Mouse (Mus musculus): ENCODE data around the gene Nudt7. TPM values are rescaled to one million over a fixed set of nuclear protein-coding genes. Genes with fewer than 3 reads are reported as not detected.
A peak's percentile ranks its signal among the peaks of the same experiment; 100 is the strongest.

The Nudt7 gene
- total RNA-seq (2017): 5.1 to 21.5 TPM (median 12.7 TPM) in 3 replicates

DNA sequence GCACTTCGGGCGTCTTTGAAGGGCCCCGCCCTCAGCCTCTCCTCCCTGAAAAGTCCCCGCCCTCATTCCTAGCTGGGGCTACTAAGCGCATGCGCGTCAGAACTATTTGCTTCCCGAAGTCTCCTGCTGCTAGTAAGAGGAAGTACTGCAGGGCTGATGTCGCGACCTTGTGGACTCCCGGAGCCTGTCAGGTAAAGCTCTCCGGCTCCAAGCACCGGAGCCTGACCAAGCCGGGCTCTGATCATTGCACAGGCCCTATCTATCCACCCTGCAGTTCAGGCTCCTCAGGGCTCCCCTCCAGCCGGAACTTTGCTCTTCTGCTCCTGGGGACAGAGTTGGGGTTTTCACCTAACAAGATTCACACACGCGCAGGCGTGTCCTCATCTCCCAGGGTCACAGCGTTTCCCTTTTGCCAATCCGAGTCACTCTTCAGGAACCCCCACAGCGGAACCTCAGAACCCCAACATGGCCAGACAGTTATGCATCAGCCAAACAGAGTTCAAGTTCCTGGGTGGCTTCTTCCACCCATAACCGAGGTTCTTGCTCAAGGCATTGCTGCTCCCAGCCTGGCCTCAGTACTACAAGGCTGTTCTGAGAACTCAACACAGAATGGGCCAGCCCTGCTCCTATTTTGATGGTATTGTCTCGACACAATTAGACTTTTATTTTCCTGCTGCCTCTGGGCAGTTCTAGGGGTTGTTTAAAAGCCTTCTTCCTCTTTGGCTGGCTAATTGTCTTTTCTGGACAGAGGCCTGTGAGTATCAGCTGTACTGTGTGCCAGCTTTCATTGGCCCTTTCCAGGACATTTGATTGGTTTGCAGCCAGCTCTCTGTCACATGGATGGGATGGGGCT is at the start of gene Nudt7:
TSS of gene Nudt7 (plus strand) at position 48 of the 853 bp plus-strand sequence.
- ATAC-seq (replicated peaks; ENCODE audit: insufficient number of reproducible peaks, low FRiP score, low TSS enrichment, poor library complexity, severe bottlenecking): peak; percentile 81

DNA sequence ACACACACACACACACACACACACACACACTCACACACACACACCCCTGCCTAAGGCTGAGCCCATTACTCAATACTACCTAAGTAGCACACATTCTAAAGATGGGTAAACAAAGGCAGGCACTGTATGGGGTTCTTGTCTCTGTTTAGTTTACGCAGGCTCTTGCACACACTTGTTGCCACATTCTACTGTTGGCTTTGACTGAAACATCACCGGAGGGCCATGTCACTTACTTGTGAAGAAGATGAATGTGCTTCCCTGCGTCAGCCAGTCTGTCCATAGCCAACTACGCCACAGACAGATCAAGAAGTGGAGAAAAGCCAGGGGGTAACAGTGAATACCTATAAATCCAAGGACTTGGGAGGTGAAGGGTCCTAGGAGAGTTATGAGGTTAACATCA is 45.4 kb upstream of the Nudt7 start:
- ATAC-seq (replicated peaks; ENCODE audit: insufficient number of reproducible peaks, low FRiP score, low TSS enrichment, poor library complexity, severe bottlenecking): no peak

DNA sequence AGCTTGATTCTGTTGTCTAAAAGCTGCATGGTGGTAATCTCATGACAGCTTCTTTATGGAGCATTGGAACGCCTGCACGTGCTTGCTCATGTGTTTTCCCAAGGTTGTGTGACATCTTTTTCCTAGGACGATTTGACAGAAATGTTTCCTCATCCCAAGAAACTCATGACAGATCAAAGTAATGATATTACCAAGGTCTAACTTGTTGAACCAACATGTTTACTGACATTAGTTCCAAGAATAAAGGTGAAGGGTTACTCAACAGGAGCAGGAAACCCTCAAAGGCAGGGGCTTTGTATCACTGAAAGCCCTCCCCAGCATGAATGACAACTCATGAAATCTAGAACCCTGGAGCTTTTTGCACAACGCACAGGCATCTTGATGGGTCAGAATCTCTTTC is 42.6 kb upstream of the Nudt7 start:
- no peak for ATAC-seq (replicated peaks; ENCODE audit: insufficient number of reproducible peaks, low FRiP score, low TSS enrichment, poor library complexity, severe bottlenecking)

DNA sequence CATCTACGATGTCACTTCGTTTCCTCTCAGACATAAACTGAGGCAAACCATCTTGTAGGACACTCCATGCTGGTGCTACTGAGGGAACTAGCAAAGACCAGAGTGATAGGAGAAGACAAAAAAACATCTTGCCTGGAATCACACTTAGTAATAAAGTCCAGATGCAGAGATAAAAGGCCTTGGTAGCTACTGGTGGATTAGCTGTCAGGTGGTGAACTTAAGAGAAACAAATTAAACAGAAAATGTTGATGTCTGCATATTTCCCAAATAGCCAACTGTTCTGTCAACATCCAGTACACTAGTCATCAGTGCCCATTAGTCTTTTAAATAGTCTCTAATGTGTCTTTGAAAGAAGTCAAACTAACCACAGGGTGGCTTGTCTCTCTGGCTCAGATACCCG is 40.0 kb upstream of the Nudt7 start:
- ATAC-seq (replicated peaks; ENCODE audit: insufficient number of reproducible peaks, low FRiP score, low TSS enrichment, poor library complexity, severe bottlenecking): no peak

DNA sequence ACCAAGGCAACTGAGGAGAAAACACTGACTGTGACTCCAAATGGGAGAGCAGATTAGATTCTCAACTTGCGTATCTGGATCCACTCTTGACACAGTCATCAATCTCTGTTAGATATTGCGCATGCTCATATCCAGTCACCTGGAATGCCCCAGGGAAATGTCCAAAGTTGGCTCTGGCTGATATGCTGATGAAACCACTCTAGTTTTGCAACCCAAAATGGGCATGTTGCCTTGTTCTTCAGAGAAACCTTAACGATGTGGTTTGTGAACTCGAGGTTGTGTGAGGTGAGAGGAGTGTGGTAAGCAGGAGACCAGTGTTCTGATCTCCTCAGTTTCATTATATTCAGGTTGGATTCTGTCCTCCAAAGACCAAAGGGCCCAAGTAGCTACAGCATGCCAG is 38.8 kb upstream of the Nudt7 start:
- no peak for ATAC-seq (replicated peaks; ENCODE audit: insufficient number of reproducible peaks, low FRiP score, low TSS enrichment, poor library complexity, severe bottlenecking)

DNA sequence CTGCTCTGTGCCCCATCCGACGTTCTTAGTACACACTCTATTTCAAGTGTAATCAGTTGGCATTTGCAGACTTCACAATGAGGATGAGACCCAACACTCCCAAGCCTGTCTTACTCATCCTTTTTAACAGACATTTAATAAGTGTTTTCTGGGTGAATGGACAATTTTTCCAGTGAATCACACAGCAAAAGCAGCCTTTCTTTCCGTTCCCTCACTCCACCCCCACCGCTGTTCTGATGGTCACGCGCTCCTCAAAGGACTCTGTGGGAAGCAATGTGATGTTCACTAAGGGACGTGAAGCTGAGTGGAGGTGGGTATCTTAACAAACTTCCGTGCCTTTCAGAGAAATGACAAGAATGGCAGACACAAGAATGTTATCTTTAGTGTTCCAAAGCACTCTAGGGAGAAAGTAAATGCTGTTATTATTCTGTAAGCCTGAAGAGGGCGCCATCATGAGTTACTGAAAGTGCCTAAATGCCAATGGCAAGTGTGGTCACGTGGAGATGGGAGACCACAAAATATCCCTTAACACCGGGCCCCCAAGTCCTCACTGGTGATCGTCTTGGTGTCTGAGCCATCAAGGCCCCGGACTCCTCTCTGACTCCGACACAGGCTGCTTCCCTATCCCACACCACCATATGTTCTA is 32.7 kb upstream of the Nudt7 start:
- no peak for ATAC-seq (replicated peaks; ENCODE audit: insufficient number of reproducible peaks, low FRiP score, low TSS enrichment, poor library complexity, severe bottlenecking)

DNA sequence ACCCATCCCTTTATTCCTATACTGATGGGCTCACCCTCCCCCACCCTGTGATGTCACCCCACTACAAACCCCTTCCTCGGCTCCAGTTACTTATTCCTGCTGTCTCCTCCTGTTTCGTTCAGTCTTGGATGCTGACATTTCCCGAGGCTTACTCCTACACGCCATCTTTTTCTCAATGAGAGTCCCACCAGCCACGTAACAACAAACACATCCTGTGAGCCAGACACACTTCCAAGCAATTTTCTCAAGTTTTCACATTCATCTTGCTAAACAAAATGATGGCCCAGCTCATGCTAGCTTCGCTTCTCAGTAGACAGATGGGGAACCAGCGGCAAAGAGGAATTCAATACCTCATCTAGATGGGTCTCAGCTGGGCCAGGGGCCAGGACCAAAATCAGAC is 30.0 kb upstream of the Nudt7 start:
- ATAC-seq (replicated peaks; ENCODE audit: insufficient number of reproducible peaks, low FRiP score, low TSS enrichment, poor library complexity, severe bottlenecking): no peak

DNA sequence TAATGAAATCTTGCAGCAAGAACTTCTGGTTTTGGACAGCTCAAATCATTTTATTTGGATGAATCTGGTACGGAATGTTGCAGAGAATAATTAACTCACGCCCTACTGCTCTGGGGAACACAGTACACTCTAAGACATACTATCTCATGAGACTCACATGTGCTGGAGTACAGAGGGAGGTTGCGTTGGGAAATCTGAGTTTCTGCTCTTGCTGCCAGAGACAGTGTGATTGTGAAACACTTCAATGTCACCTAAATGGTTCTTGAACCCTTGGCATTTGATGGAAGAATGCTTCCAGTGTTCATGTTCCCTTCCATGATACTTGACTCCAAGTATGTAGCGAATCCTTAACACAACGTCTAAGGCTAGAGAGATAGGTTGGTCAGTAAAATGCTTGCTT is 27.4 kb upstream of the Nudt7 start:
- ATAC-seq (replicated peaks; ENCODE audit: insufficient number of reproducible peaks, low FRiP score, low TSS enrichment, poor library complexity, severe bottlenecking): no peak

DNA sequence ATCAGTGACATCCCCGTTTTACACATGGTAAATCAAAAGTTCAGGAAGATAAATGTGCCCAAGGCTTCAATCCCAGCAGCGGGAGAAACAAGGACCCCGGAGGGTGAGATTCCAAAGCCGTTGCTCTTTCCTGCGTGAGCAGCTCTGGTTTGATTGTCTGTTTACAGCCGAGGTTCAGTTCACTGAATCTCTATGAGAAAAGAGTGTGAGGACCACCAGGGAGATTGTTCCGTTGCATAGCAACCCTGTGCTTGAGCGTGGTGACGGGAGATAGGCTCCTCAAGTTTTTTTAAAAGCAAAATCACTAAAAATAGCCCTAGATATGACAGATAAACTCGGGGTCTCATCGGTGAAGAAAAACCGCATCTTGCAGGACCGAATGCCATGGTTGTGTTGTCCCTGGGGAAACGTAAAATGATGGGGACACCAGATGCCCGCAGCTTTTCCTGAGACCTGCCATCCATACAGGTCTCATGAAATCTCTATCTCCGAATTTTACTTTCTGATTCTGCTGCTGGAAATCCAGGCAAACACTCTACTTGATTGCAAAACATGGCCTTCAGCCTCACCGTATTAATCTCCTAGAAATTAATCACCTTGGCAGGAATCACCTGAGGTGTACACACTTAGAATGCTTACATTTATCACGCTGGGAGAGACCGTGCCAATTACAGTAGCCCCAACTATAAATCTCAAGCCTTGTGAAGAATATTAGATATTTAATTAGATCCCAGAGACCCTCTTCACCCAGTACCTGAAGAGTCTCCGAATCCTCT is 23.8 kb upstream of the Nudt7 start:
- no peak for ATAC-seq (replicated peaks; ENCODE audit: insufficient number of reproducible peaks, low FRiP score, low TSS enrichment, poor library complexity, severe bottlenecking)

DNA sequence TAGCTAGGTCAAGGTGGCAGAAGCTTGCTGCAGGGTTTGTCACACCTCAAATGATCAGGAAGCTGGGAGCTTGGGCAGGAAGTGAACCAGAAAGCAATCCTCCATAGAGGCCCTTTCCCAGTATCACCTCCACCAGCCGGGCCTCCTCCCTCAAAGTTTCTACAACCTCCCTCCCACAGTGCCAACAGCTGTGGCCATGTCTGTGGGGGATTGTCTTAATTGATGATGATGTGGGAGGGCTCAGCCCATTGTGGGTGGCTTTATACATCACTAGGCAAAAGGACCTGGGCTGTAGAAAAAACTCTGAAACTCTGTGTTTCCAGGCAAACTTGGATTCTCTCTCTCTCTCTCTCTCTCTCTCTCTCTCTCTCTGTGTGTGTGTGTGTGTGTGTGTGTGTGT is 18.3 kb upstream of the Nudt7 start:
- ATAC-seq (replicated peaks; ENCODE audit: insufficient number of reproducible peaks, low FRiP score, low TSS enrichment, poor library complexity, severe bottlenecking): no peak

DNA sequence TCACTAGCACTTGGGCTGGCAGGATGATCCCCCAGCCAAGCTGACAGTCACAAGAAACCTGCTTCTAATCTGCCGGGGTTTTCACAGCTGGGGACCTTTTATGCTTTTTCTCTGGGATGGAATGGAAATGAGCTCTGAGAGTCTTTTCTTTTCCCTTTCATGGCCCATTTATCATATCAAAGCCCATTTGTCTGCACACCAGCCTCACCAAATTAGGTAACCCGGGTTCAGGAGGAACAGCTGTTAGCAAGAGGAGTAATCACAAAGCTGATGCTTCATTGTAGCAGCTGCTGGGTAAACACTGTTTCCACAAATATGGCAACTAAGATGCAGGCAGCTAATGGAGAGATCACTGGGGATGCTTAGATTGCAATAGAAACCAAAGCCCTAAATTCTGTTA is 17.3 kb upstream of the Nudt7 start:
- no peak for ATAC-seq (replicated peaks; ENCODE audit: insufficient number of reproducible peaks, low FRiP score, low TSS enrichment, poor library complexity, severe bottlenecking)

DNA sequence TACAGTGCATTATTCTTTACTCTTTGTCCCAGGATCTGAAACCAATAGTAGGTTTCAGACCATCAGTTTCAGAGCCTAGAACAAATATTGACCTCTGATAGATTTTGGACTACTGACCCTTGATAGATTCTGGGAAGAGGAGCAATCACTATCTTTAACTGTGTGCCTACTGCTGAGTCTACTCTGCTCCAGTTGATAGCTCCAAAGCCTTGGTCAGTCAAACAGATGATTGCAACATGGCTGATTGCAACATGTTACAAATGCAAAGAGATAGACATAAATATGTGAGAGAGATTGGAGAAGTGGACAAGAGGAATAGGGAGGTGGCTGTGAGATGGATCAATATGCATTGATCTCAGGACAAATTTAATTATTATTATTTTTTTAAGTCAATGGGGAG is 15.9 kb upstream of the Nudt7 start:
- ATAC-seq (replicated peaks; ENCODE audit: insufficient number of reproducible peaks, low FRiP score, low TSS enrichment, poor library complexity, severe bottlenecking): no peak

DNA sequence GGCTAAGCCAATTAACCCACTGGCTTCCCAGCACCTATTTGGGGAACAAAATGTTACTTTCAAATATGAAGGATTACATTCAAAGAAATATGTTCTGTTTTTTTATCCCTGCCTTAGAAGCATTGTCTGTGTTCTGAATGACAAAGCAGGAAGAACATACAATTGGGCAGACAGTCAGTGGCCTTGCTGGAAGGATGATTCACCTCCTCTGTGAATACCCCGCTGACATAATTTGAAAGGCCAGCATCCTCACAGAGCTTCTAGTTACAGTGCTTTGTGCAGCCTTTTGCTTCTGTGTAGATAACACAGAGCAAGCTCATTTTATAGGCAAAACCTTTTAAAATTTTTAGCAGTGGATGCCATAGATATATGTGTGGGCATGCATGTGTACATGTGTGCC is 11.6 kb upstream of the Nudt7 start:
- ATAC-seq (replicated peaks; ENCODE audit: insufficient number of reproducible peaks, low FRiP score, low TSS enrichment, poor library complexity, severe bottlenecking): no peak

DNA sequence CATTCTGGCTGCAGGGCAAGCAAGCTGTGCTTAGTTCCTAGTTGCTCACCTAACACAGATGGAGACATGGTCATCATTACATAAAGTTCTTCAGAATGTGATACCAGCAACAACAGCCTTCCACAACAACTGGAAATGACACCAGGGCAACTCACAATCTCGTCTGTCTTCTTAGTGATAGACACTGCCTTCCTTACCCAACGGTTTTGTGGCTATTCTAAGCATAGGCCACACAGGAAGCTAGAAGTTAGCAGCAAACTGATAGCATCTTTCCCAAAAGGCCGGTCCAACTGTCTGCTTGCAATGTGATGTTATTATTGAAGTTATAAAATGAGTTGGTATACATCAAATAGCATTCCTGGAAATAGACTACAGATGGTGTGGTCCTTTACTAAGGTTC is 9.7 kb upstream of the Nudt7 start:
- ATAC-seq (replicated peaks; ENCODE audit: insufficient number of reproducible peaks, low FRiP score, low TSS enrichment, poor library complexity, severe bottlenecking): no peak

DNA sequence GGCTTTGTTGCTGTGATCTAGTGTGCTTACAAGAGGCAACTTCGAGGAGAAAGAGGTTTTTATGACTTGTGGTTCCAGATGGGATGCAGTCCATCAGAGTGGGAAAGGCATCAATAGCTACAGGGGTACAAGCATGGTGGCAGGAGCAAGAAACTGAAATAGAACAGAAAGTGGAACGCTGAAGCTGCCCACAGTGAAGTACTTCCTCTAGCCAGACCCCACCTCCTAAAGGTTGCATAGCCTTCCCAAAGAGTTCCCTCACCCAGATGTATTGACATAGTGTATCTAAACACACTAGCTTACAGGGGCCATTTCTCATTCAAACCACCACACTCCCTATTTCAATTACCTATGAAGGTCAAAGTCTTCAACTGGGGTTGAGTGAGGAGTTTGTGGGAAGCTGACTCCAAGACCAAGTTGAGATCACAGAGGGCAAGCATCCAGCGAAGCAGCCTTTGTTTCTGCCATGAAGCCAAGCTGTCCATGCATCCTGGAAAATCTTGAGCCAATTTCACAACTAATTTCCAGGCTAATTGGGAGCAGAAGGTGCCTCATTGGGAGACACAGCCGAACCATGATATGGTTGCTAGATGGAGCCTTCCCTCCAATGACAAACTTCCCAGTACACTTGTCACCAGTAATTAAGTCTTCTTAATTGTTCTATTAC is 9.1 kb upstream of the Nudt7 start:
- ATAC-seq (replicated peaks; ENCODE audit: insufficient number of reproducible peaks, low FRiP score, low TSS enrichment, poor library complexity, severe bottlenecking): no peak

DNA sequence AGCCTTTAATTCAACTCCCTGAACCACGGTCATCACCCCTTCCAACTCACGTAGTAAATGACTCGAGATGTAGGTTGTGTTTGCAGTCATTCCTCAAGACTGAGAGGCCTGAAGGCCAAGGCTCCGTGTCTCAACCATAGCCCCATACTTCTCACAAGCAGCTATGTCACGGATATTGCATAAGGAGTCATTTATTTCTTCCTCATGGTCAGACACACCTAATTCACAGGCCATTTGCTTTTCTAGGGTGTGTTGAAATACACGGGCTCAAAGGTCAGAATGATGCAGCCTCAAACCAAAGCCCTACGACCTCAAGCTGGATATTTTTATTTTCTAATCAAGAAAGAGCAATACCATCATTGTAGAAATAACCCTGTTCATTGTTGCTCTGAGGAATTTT is 2.5 kb upstream of the Nudt7 start:
- ATAC-seq (replicated peaks; ENCODE audit: insufficient number of reproducible peaks, low FRiP score, low TSS enrichment, poor library complexity, severe bottlenecking): peak; percentile 60

DNA sequence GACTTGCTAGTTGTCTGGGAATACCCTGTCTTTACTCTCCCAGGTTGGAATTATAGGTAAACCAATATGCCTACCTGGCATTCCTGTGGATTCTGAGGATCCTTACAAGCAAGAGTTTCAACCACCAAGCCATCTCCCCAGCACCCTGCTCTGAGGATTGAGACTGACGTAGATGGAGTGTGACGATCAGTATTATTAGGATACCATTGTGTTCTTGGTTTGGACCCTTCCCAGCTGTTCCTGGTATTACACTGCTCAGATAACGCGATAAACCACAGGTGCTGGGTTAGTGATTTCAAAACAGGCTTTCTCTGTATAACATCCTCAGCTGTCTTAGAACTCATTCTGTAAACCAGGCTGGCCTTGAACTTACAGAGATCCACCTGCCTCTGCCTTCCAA is 1.9 kb upstream of the Nudt7 start:
- ATAC-seq (replicated peaks; ENCODE audit: insufficient number of reproducible peaks, low FRiP score, low TSS enrichment, poor library complexity, severe bottlenecking): no peak

DNA sequence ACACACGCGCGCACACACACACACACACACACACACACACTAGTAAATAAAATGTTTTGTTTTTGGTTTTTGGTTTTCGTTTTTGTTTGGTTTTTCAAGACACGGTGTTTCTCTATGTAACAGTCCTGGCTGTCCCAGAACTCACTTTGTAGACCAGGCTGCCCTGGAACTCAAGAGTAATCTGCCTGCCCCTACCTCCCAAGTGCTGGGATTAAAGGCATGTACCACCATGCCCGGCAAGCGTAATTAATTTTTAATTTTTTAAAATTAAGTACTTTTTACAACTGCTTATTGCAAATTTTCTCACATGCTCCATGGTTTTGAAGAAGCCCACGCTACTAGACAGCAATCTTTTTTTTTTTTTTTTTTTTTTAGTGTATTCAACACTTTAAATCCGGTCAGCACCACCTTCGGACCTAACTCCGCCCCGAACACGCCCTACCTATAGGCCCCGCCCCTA is 277 bp upstream of the Nudt7 start:
- ATAC-seq (replicated peaks; ENCODE audit: insufficient number of reproducible peaks, low FRiP score, low TSS enrichment, poor library complexity, severe bottlenecking): no peak

DNA sequence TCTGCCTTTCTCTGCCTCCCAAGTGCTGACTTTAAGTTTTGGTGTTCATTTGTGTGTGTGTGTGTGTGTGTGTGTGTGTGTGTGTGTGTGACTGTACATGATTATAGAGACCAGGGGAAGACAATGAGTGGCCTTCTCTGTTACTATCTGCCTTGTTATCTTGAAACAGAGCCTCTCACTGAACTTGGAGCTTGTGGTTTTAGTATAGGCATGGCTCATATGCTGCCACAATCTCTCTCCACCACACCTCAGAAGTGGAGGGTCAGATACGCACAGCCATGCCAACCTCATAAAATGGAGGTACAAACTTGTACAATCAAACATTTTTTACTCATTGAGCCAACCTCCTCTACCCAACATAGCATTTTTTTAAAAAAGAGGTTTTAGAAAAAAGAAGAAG is 3.4 kb downstream of the Nudt7 start:
- ATAC-seq (replicated peaks; ENCODE audit: insufficient number of reproducible peaks, low FRiP score, low TSS enrichment, poor library complexity, severe bottlenecking): no peak
